Mouse (Mus musculus): ENCODE data around the gene Trpc2.

Gene Trpc2

GRCm38 (mm10) chr7:102101487-102101886 lies 18.6 kb downstream of the Trpc2 start, which contains the start of gene Art1:
Art1 (plus strand) TSS chr7:102101743.
- no peak for ATAC-seq (ENCODE audit: insufficient number of reproducible peaks, low FRiP score, low TSS enrichment)

- no peak for ATAC-seq (ENCODE audit: insufficient number of reproducible peaks, low FRiP score, low TSS enrichment)
Observed at GRCm38 (mm10) chr7:102102241-102102640, 19.3 kb downstream of the Trpc2 start.

GRCm38 (mm10) chr7:102102696-102103095 lies 19.8 kb downstream of the Trpc2 start:
- no peak for ATAC-seq (ENCODE audit: insufficient number of reproducible peaks, low FRiP score, low TSS enrichment)

- ATAC-seq (ENCODE audit: insufficient number of reproducible peaks, low FRiP score, low TSS enrichment) = no peak
Observed at GRCm38 (mm10) chr7:102103555-102103954, 20.6 kb downstream of the Trpc2 start.

- ATAC-seq (ENCODE audit: insufficient number of reproducible peaks, low FRiP score, low TSS enrichment) = no peak
Observed at GRCm38 (mm10) chr7:102104126-102104525, 21.2 kb downstream of the Trpc2 start.

- no peak for ATAC-seq (ENCODE audit: insufficient number of reproducible peaks, low FRiP score, low TSS enrichment)
Observed at GRCm38 (mm10) chr7:102106700-102107141, 23.8 kb downstream of the Trpc2 start.

GRCm38 (mm10) chr7:102108206-102108605 lies 25.3 kb downstream of the Trpc2 start:
- ATAC-seq (ENCODE audit: insufficient number of reproducible peaks, low FRiP score, low TSS enrichment) = no peak

GRCm38 (mm10) chr7:102109171-102109570 lies 26.3 kb downstream of the Trpc2 start, which contains the start of gene Art5:
Art5 (minus strand) TSS chr7:102109489.
- ATAC-seq (ENCODE audit: insufficient number of reproducible peaks, low FRiP score, low TSS enrichment) = no peak

- ATAC-seq (ENCODE audit: insufficient number of reproducible peaks, low FRiP score, low TSS enrichment) = no peak
Observed at GRCm38 (mm10) chr7:102109746-102110145, 26.8 kb downstream of the Trpc2 start.

GRCm38 (mm10) chr7:102113151-102113729 lies 30.3 kb downstream of the Trpc2 start:
- no peak for ATAC-seq (ENCODE audit: insufficient number of reproducible peaks, low FRiP score, low TSS enrichment)

GRCm38 (mm10) chr7:102116579-102117331 lies 33.8 kb downstream of the Trpc2 start, which contains the start of gene Chrna10:
Chrna10 (minus strand) TSS chr7:102116828.
- ATAC-seq (ENCODE audit: insufficient number of reproducible peaks, low FRiP score, low TSS enrichment) = no peak

- no peak for ATAC-seq (ENCODE audit: insufficient number of reproducible peaks, low FRiP score, low TSS enrichment)
Observed at GRCm38 (mm10) chr7:102117382-102117781, 34.5 kb downstream of the Trpc2 start.

GRCm38 (mm10) chr7:102120326-102120725 lies 37.4 kb downstream of the Trpc2 start:
- no peak for ATAC-seq (ENCODE audit: insufficient number of reproducible peaks, low FRiP score, low TSS enrichment)

GRCm38 (mm10) chr7:102132395-102132794 lies 49.5 kb downstream of the Trpc2 start:
- no peak for ATAC-seq (ENCODE audit: insufficient number of reproducible peaks, low FRiP score, low TSS enrichment)

GRCm38 (mm10) chr7:102137464-102137863 lies 54.5 kb downstream of the Trpc2 start:
- ATAC-seq (ENCODE audit: insufficient number of reproducible peaks, low FRiP score, low TSS enrichment) = no peak

GRCm38 (mm10) chr7:102137898-102138297 lies 55.0 kb downstream of the Trpc2 start:
- no peak for ATAC-seq (ENCODE audit: insufficient number of reproducible peaks, low FRiP score, low TSS enrichment)
